Mouse (Mus musculus) left cerebral cortex, adult 11 months (tissue): Measurements from ENCODE around the gene Ankrd31.
"Not testable (repeated sequence)": the region's sequence is repeated elsewhere in the genome, so short reads cannot be mapped to it uniquely, and the experiment has no call there.

ENCODE experiments used
- DNase-seq: peaks from one replicate; pipeline ENCODE4 v3.0.0; 2022; ENCODE audit warnings: low spot score

The Ankrd31 gene

DNA sequence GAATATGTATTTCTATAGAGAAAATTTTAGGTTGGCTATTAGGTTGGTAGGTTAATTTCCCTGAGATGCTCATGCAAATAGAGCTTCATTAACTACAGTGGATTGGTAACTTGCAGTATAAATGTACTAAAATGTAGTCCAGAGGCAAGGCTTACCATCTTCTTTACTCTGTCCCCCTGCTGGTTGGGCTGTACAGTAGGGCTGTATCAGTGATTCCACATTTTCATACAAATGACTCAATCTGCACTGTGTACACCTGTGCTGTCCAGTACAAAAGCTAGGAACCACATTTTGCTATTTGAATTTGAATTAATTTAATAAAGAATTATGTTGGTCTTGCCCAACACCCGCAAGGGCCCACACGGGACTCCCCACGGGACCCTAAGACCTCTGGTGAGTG lies 111.1 kb downstream of the Ankrd31 start:
- no peak for DNase-seq

DNA sequence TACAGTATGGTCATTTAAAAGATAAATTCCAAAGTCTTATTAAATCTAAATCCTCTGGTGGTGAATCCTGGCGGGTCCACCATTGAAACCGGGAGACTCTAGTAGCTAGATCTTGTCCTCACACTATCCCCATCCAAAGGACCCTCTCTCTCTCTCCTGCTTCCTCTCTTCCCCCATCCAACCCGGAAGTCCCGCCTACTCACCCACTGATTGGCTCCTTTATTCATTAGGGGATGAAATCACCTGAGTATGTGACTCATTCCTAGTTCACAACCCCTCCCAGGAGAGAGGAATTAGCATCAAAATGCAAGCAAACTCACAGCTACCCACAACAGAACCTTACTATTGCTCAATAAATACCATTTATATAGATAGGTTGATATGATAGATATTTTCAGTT lies 122.7 kb downstream of the Ankrd31 start:
- no peak for DNase-seq

GRCm38 (mm10) chr13:96874071-96874470 lies 126.0 kb downstream of the Ankrd31 start:
- no peak for DNase-seq

DNA sequence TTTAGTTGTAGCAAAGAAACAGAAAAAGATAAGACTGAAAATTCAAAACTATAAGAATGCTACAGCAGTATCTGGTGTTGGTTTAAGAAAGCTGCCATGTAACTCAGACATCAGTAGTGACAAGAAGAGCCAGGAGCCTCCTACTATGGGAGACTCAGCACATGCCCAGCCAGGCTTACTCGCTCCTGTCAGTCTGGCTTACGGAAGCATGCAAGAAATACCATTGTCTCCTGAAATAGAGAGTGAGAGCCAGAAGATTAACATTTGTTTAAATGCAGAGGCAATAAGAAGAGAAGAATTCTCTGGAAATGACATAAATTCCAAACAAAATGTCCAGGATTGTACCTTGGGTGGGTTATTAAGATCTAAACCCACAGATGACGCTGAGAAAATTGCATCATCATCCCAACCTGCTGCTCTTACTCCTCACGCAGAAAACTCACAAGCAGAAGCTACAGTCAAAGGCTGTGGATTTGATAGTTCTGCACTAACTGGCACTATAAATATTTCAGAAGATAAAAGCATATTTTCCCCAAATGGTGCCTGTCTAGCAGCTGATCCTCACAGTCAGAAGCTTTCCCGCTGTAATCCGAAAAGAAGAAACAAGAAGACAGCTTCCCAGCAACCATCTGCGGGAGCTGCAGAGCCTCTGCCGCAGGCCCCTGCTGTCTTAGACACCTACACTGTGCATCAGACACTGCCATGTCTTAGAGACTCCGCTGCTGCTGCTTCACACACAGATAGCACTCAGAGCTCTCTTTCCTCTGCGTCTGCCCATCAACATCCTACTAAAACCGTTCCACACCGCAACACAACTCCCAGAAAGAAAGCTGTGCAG lies 130.4 kb downstream of the Ankrd31 start:
- peak; percentile 12 for DNase-seq

DNA sequence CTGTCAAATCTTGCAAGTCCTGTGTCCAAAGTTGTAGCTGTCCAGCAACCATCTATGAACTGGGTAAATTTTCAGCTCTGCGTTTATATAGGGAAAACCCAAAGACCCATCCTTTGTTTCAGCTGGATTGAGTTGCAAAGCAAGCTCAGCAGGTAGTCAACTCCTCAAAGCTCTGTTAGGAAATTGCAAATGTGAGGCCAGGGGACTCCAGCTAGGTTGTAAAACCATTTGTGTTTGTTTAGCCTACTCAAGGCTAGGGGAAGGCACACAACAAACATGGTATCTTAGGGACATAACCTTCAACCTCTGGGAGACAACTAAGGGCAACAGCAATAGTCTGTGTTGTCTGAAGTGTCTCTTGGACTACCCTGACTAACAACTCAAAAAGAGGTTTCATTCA lies 136.5 kb downstream of the Ankrd31 start:
- no peak for DNase-seq

DNA sequence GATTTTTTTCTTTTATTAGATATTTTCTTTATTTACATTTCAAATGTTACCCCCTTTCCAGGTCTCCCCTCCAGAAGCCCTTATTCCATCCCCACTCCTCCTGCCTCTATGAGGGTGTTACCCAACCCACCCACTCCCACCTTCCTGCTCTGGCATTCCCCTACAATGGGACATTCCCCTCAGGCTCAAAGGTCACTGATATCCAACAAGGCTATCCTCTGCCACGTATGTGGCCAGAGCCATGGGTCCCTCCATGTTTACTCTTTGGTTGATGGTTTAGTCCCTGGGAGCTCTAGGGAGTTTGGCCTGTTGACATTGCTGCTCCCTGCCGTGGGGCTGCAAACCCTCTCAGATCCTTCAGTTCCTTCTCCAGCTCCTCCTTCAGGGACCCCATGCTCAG lies 141.9 kb downstream of the Ankrd31 start:
- DNase-seq, result no peak

- no peak for DNase-seq
Observed at GRCm38 (mm10) chr13:96895144-96895543, 147.1 kb downstream of the Ankrd31 start.

- DNase-seq, result no peak
Observed at GRCm38 (mm10) chr13:96906717-96907116, 158.6 kb downstream of the Ankrd31 start.

GRCm38 (mm10) chr13:96911202-96911601 lies 163.1 kb downstream of the Ankrd31 start:
- DNase-seq, result no peak

GRCm38 (mm10) chr13:96923134-96923533 lies 175.1 kb downstream of the Ankrd31 start:
- not testable (repeated sequence) for DNase-seq

- DNase-seq, result no peak
Observed at GRCm38 (mm10) chr13:96923999-96924961, 176.2 kb downstream of the Ankrd31 start, which contains the start of gene Gcnt4. Gcnt4 (plus strand) TSS chr13:96924689.

- DNase-seq, result no peak
Observed at GRCm38 (mm10) chr13:96924985-96925745, 177.1 kb downstream of the Ankrd31 start.

GRCm38 (mm10) chr13:96925991-96926725 lies 178.1 kb downstream of the Ankrd31 start:
- DNase-seq, result no peak

- no peak for DNase-seq
Observed at GRCm38 (mm10) chr13:96927781-96928180, 179.7 kb downstream of the Ankrd31 start.

DNA sequence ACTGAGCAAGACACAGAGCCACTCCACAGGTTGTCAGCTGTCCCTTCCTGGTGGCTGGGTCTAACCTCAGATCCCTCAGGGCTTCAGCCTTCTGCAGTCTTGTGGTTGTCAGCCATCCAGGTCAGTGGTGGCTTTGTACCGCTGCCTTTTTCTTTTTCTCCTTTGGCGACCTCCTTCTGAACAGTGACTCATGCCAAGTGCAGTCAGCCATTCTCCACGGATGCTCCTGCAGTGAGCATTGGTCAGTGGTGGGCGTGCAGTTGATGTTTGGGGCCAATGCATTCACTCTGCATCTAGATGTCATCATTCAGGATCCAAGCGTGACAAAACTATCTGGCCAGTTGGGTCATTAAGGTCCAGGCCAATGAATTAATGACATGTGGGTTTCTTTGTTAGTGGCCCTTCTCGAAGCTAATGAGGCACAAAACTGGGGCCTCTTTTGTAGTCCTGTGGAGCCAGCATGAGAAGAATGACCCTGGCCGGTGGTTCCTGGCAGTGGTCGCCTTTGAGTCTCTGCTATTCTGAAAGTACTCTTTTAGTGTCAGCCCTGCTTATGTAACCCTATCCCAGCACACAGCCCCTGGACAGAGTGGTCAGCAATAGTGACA lies 180.5 kb downstream of the Ankrd31 start:
- DNase-seq, result no peak

GRCm38 (mm10) chr13:96932745-96933144 lies 184.7 kb downstream of the Ankrd31 start:
- DNase-seq, result peak; percentile 61

- no peak for DNase-seq
Observed at GRCm38 (mm10) chr13:96933367-96933766, 185.3 kb downstream of the Ankrd31 start.

DNA sequence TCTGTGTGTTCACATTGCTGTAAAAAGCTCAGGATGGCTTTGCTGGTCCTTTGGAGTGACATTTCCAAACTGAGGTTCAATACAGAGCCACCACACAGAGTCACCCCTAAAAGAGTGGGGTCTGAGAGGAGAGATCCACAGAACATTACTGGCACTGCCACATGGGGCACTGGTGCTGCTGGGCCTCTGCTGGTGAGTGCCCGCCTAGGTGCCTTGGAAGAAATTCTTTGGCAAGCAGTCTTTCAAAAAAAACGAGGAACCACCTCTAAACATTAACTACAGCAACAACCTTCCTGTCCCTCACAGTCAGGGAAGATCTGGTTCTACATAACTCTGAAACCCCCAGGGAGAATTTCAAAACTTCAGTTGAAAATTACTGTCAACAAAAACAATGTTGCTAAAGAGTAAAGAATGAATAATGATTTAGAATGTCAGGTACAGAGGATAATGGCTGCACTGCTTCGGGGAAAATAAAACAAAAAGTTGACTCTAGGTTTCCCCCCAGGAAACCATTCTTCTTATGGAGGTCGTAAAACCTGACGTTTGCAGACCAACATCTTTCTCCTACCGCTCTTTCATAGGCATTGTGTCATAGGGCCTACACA lies 188.2 kb downstream of the Ankrd31 start:
- DNase-seq, result no peak

- DNase-seq, result no peak
Observed at GRCm38 (mm10) chr13:96937059-96937558, 189.0 kb downstream of the Ankrd31 start.

DNA sequence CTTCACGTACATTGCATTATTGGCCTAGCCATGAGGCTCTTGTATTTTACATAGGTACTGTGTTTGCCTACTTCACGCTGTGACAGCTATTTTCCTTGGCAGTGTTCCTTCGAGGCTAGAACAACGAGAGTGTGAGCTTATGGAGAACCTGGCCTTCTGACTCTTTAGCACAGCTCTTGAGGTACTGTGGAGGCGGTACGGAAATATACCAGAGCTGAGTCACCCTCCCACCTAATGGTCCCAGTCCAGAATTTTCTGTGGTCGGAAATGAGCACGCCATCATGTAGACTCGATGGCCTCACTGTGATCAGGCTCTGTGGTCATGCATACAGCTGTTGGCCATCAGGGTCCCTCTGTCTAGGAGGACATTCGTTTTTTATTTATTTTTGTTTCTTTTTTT lies 191.6 kb downstream of the Ankrd31 start:
- DNase-seq, result no peak
